Mouse (Mus musculus) ES-Bruce4 (cell line): ENCODE measurements around the gene Stmn1. TPM values are rescaled to one million over a fixed set of nuclear protein-coding genes. Genes with fewer than 3 reads are reported as not detected.
A peak's percentile ranks its signal among the peaks of the same experiment; 100 is the strongest.

ENCODE experiments used
- H3K27ac ChIP-seq: 2 replicates; pipeline ENCODE4 v1.5.1; 2012; ENCODE audit warnings: low read length, inconsistent platforms; ENCODE audit not compliant: insufficient read depth
- H3K27me3 ChIP-seq: 2 replicates; pipeline ENCODE4 v1.6.1; 2012; ENCODE audit warnings: mild to moderate bottlenecking, low read length, inconsistent platforms; ENCODE audit not compliant: control insufficient read depth, poor library complexity, insufficient read depth, severe bottlenecking
- H3K36me3 ChIP-seq: 2 replicates; pipeline ENCODE4 v1.6.1; 2012; ENCODE audit warnings: inconsistent platforms, mild to moderate bottlenecking, low read length, moderate library complexity; ENCODE audit not compliant: control insufficient read depth, poor library complexity, insufficient read depth, severe bottlenecking
- H3K4me1 ChIP-seq: one replicate; pipeline ENCODE4 v1.8.1; 2011; ENCODE audit warnings: low read length; ENCODE audit not compliant: control insufficient read depth, insufficient read depth
- H3K4me3 ChIP-seq: 2 replicates; pipeline ENCODE4 v1.5.1; 2011; ENCODE audit warnings: low read depth, mild to moderate bottlenecking, low read length
- H3K9ac ChIP-seq: 2 replicates; pipeline ENCODE4 v1.6.1; 2012; ENCODE audit warnings: low read depth, mild to moderate bottlenecking, inconsistent platforms; ENCODE audit not compliant: poor library complexity, severe bottlenecking
- H3K9me3 ChIP-seq: replicated peaks from 2 replicates; pipeline ENCODE4 v1.6.1; 2012; ENCODE audit warnings: mild to moderate bottlenecking, low read length, inconsistent platforms; ENCODE audit not compliant: control insufficient read depth, poor library complexity, insufficient read depth, severe bottlenecking
- CTCF ChIP-seq: IDR thresholded peaks from one replicate; pipeline ENCODE4 v1.8.1; 2011; ENCODE audit warnings: low read depth, low read length
- EP300 ChIP-seq: IDR thresholded peaks from 2 replicates; pipeline ENCODE4 v1.6.1; 2011; ENCODE audit warnings: low read depth, low read length; ENCODE audit not compliant: insufficient read depth
- POLR2A ChIP-seq: IDR thresholded peaks from one replicate; pipeline ENCODE4 v1.8.1; 2011; ENCODE audit warnings: low read length; ENCODE audit not compliant: insufficient read depth
- polyA plus RNA-seq: library from polyadenylated mRNA; stranded (reverse); fragments of >200 nt; gene quantifications from 2 replicates; pipeline ENCODE4 v1.2.4, GENCODE M21; 2011; ENCODE audit warnings: low read depth; ENCODE audit not compliant: missing spikeins, insufficient read depth, insufficient read length

Stmn1 gene
- polyA plus RNA-seq, 1 experiment: 270 TPM

GRCm38 (mm10) chr4:134501095-134501494, 33.0 kb downstream of the Stmn1 start:
- Histone ChIP-seq H3K9ac (no peak overlapping the region), H3K4me3 (no peak overlapping the region), H3K27me3 (no peaks in the 10 kb centered on the region), H3K36me3 (no peaks in the 10 kb centered on the region), H3K9me3 (no peaks in the 10 kb centered on the region), H3K27ac (no peak overlapping the region), H3K4me1 (no peaks in the 10 kb centered on the region)
- TF ChIP-seq POLR2A (no peak), CTCF (no peak), EP300 (no peak)

- TF ChIP-seq CTCF (no peak), POLR2A (no peak), EP300 (no peak)
- Histone ChIP-seq H3K4me3 (no peak overlapping the region), H3K9me3 (no peaks in the 10 kb centered on the region), H3K36me3 (no peaks in the 10 kb centered on the region), H3K27ac (no peak overlapping the region), H3K9ac (no peak overlapping the region), H3K27me3 (no peaks in the 10 kb centered on the region), H3K4me1 (no peaks in the 10 kb centered on the region)
Measured at GRCm38 (mm10) chr4:134503686-134504357, 35.7 kb downstream of the Stmn1 start.

- no peaks in the 10 kb centered on the region for H3K9me3 ChIP-seq
- no peak overlapping the region for H3K27ac ChIP-seq
- H3K4me1 ChIP-seq: no peaks in the 10 kb centered on the region
- H3K4me3 ChIP-seq: no peak overlapping the region
- no peaks in the 10 kb centered on the region for H3K27me3 ChIP-seq
- H3K36me3 ChIP-seq: no peaks in the 10 kb centered on the region
- no peak overlapping the region for H3K9ac ChIP-seq
- TF ChIP-seq POLR2A (no peak), EP300 (no peak), CTCF (no peak)
Measured at GRCm38 (mm10) chr4:134505303-134505789, 37.2 kb downstream of the Stmn1 start.

- Histone ChIP-seq H3K27ac (no peak overlapping the region), H3K27me3 (no peaks in the 10 kb centered on the region), H3K4me3 (no peak overlapping the region), H3K9me3 (no peaks in the 10 kb centered on the region), H3K36me3 (no peaks in the 10 kb centered on the region), H3K4me1 (no peaks in the 10 kb centered on the region), H3K9ac (no peak overlapping the region)
- no peak for TF ChIP-seq POLR2A
Measured at GRCm38 (mm10) chr4:134505966-134506594, 38.0 kb downstream of the Stmn1 start.

- H3K4me3 ChIP-seq: peak overlapping the region; percentile 44
- no peaks in the 10 kb centered on the region for H3K27me3 ChIP-seq
- no peaks in the 10 kb centered on the region for H3K36me3 ChIP-seq
- no peak overlapping the region for H3K27ac ChIP-seq
- no peaks in the 10 kb centered on the region for H3K9me3 ChIP-seq
- H3K4me1 ChIP-seq: no peaks in the 10 kb centered on the region
- H3K9ac ChIP-seq: peak overlapping the region; percentile 52
- TF ChIP-seq CTCF (no peak), EP300 (no peak), POLR2A (no peak)
Measured at GRCm38 (mm10) chr4:134506713-134507112, 38.6 kb downstream of the Stmn1 start.

GRCm38 (mm10) chr4:134510396-134510795, 42.3 kb downstream of the Stmn1 start:
- no peak overlapping the region for H3K9ac ChIP-seq
- H3K27ac ChIP-seq: no peak overlapping the region
- TF ChIP-seq CTCF (no peak), EP300 (no peak), POLR2A (no peak)

More at GRCm38 (mm10) chr4:134510396-134510795, 42.3 kb downstream of the Stmn1 start:
- Histone ChIP-seq H3K27me3 (no peaks in the 10 kb centered on the region), H3K9me3 (no peaks in the 10 kb centered on the region), H3K4me1 (peaks cover 1% of the 10 kb centered on the region), H3K36me3 (no peaks in the 10 kb centered on the region; the same call in 1 of the 2 replicates), H3K4me3 (no peak overlapping the region)
